ENCODE assay signal across 22 mouse cellular contexts in the genomic region with DNA sequence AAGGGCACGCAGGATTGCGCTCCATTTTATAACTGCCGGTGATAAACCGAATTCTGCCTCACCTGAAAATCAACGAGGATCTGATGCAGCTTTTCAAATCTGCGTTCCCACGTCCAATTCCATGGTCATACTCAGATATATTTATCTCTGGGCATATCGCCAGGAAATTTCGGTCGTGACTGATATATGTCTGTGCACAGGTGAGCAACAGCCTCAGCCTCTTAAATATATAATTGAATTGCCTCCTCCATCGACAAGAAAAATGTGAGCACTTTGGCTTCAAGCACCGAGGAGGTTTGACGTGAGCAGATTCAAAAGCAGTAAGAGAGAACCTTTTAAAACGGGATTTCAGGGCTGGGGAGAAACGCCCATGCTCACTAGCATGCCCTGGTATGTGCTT. TPM values are rescaled to one million over a fixed set of nuclear protein-coding genes. Genes with fewer than 3 reads are reported as not detected.
A peak's percentile ranks its signal among the peaks of the same experiment; 100 is the strongest.
DNase-seq lines count a peak whose midpoint lies in the region; ATAC-seq and TF ChIP-seq lines count a peak whose summit lies in the region.
"Had no signal": no experiment of that assay in that cellular context is flagged by ENCODE, and none has a peak within 500 bp of the region (broad histone marks: within the 10 kb centered on the region; RNA-seq: fewer than 3 reads in every experiment).

No protein-coding gene starts in this region.

- no peaks in the 10 kb centered on the region for H3K9me3 ChIP-seq in lung, embryonic 14.5 days (ENCODE audit: low read depth, low read length)
- H3K9me3 ChIP-seq in neural tube, embryonic 13.5 days, result no peaks in the 10 kb centered on the region
- no peaks in the 10 kb centered on the region for H3K9me3 ChIP-seq in neural tube, embryonic 14.5 days (ENCODE audit: control insufficient read depth, low read length)
- H3K9me3 ChIP-seq in neural tube, embryonic 15.5 days (replicated peaks), result no peaks in the 10 kb centered on the region
- H3K9me3 ChIP-seq: G1E had no signal

- H3K4me1 ChIP-seq in lung, embryonic 14.5 days (ENCODE audit: insufficient read depth), result 0 out of 2 replicates have a peak, but pooled peaks cover 3% of the 10 kb centered on the region
- no peaks in the 10 kb centered on the region for H3K4me1 ChIP-seq in neural tube, embryonic 13.5 days (replicated peaks)
- no peaks in the 10 kb centered on the region for H3K4me1 ChIP-seq in neural tube, embryonic 14.5 days (ENCODE audit: control insufficient read depth, insufficient read depth, low read length)
- H3K4me1 ChIP-seq in neural tube, embryonic 15.5 days, result no peaks in the 10 kb centered on the region; the same call in 1 of the 2 replicates

- DNase-seq in lung, embryonic 14.5 days, result peak; percentile 31
- DNase-seq in lung, postnatal 36 days, result no peak
- DNase-seq in neural tube, embryonic 10.5 days (ENCODE audit: extremely low spot score, low spot score), result no peak
- DNase-seq in right cerebral cortex, adult 2 months (ENCODE audit: low spot score in 2 of 2), result no peak
- DNase-seq in heart, postnatal 10 days, result no peak
- DNase-seq: adrenal gland, adult 2 months; adrenal gland, adult 8-10 months; adrenal gland, postnatal 10 days; adrenal gland, postnatal 14 days; adrenal gland, postnatal 25 days; adrenal gland, postnatal 36 days; B cell, adult 2 months; cerebellum, adult 11 months; cerebellum, adult 11-12 months had no signal

- 68% methylated on average over 15 of the region's 15 CpGs for WGBS in lung, embryonic 14.5 days
- WGBS in neural tube, embryonic 13.5 days, result 76% methylated on average over 15 of the region's 15 CpGs
- 65% methylated on average over 15 of the region's 15 CpGs for WGBS in neural tube, embryonic 14.5 days
- WGBS in neural tube, embryonic 15.5 days, result 59% methylated on average over 15 of the region's 15 CpGs

- no peak for TF ChIP-seq CTCF in lung, embryonic 14.5 days (IDR thresholded peaks at IDR 0.05; ENCODE audit: low read depth)

- H3K27me3 ChIP-seq in lung, embryonic 14.5 days (ENCODE audit: insufficient read depth, low read length), result no peaks in the 10 kb centered on the region
- no peaks in the 10 kb centered on the region for H3K27me3 ChIP-seq in neural tube, embryonic 13.5 days
- H3K27me3 ChIP-seq in neural tube, embryonic 14.5 days (ENCODE audit: control insufficient read depth, insufficient read depth, low read length), result no peaks in the 10 kb centered on the region
- no peaks in the 10 kb centered on the region for H3K27me3 ChIP-seq in neural tube, embryonic 15.5 days (replicated peaks)
- H3K27me3 ChIP-seq: CH12.LX, Patski had no signal

- no peak for ATAC-seq in lung, embryonic 14.5 days (ENCODE audit: insufficient read depth)
- peak; percentile 50; the same call in 1 of the 2 replicates for ATAC-seq in neural tube, embryonic 13.5 days (ENCODE audit: low read depth)
- peak; percentile 66 for ATAC-seq in neural tube, embryonic 14.5 days (ENCODE audit: low read depth)
- ATAC-seq in neural tube, embryonic 15.5 days (ENCODE audit: low FRiP score), result peak; percentile 24; the same call in 1 of the 2 replicates
- ATAC-seq: activated CD4-positive, CD25-positive, alpha-beta regulatory T cell, adult 4 months; CD4-positive, CD25-positive, alpha-beta regulatory T cell, adult 4 months; Patski had no signal

- H3K4me2 ChIP-seq in lung, embryonic 14.5 days, result no peak overlapping the region
- no peak overlapping the region for H3K4me2 ChIP-seq in neural tube, embryonic 13.5 days
- H3K4me2 ChIP-seq in neural tube, embryonic 14.5 days (ENCODE audit: low read depth, low read length), result no peak overlapping the region
- H3K4me2 ChIP-seq in neural tube, embryonic 15.5 days, result no peak overlapping the region; the same call in 1 of the 2 replicates

- H3K27ac ChIP-seq in lung, embryonic 14.5 days (ENCODE audit: low read depth), result no peak overlapping the region
- H3K27ac ChIP-seq in neural tube, embryonic 13.5 days (replicated peaks), result no peak overlapping the region
- no peak overlapping the region for H3K27ac ChIP-seq in neural tube, embryonic 14.5 days (ENCODE audit: low read depth, low read length)
- no peak overlapping the region for H3K27ac ChIP-seq in neural tube, embryonic 15.5 days (replicated peaks)

- intact Hi-C loops in heart, postnatal 10 days (cut with DNase I), result no loop called here

- no peak overlapping the region for H3K9ac ChIP-seq in lung, embryonic 14.5 days
- H3K9ac ChIP-seq in neural tube, embryonic 13.5 days, result no peak overlapping the region
- no peak overlapping the region for H3K9ac ChIP-seq in neural tube, embryonic 14.5 days (replicated peaks; ENCODE audit: low read depth, low read length)
- H3K9ac ChIP-seq in neural tube, embryonic 15.5 days (replicated peaks), result no peak overlapping the region

- no peak overlapping the region for H3K4me3 ChIP-seq in lung, embryonic 14.5 days (ENCODE audit: low read depth, low read length)
- H3K4me3 ChIP-seq in neural tube, embryonic 13.5 days, result no peak overlapping the region
- H3K4me3 ChIP-seq in neural tube, embryonic 14.5 days (ENCODE audit: low read depth, low read length), result no peak overlapping the region
- H3K4me3 ChIP-seq in neural tube, embryonic 15.5 days (replicated peaks), result no peak overlapping the region

- no peaks in the 10 kb centered on the region for H3K36me3 ChIP-seq in lung, embryonic 14.5 days (ENCODE audit: insufficient read depth)
- H3K36me3 ChIP-seq in neural tube, embryonic 13.5 days, result no peaks in the 10 kb centered on the region
- no peaks in the 10 kb centered on the region for H3K36me3 ChIP-seq in neural tube, embryonic 14.5 days (ENCODE audit: control insufficient read depth, insufficient read depth, low read length)
- no peaks in the 10 kb centered on the region for H3K36me3 ChIP-seq in neural tube, embryonic 15.5 days
- H3K36me3 ChIP-seq: G1E had no signal

RNA-seq across cellular contexts. Expression of gene Akap12, which starts 57.1 kb away (rescaled TPM):
- 58.9 and 63.9 TPM in 2 replicates for polyA plus RNA-seq in lung, embryonic 14.5 days (2014; fragmentation: Nextera tagmentation; extraction: Ambion mirVana)
- 78.6 and 80.2 TPM in 2 replicates for polyA plus RNA-seq in neural tube, embryonic 13.5 days (2015; fragmentation: Nextera tagmentation; extraction: Ambion mirVana)
- 30.6 and 65.3 TPM in 2 replicates for polyA plus RNA-seq in neural tube, embryonic 14.5 days (2014; fragmentation: Nextera tagmentation; extraction: Ambion mirVana)
- polyA plus RNA-seq in neural tube, embryonic 15.5 days (2015; fragmentation: Nextera tagmentation; extraction: Ambion mirVana), result 52.2 and 57.1 TPM in 2 replicates
- total RNA-seq in heart, postnatal 10 days (2021), result 10 to 100 TPM; 62.8 to 68.4 TPM
- polyA plus RNA-seq: G1E had no signal
